Mouse (Mus musculus) heart, postnatal 14 days (tissue): ENCODE measurements around the gene Lama2. TPM values are rescaled to one million over a fixed set of nuclear protein-coding genes. Genes with fewer than 3 reads are reported as not detected.

Experiments used
- DNase-seq, 2 experiments: peaks; one replicate each; pipeline ENCODE4 v3.0.0; 2021 to 2022
- intact Hi-C: fragments of 180-260 bp; cut with DNase I; formaldehyde crosslinking; loops from one replicate; pipeline ENCODE4 v1.15.1; 2025
- total RNA-seq, 2 experiments: library from RNA; stranded (reverse); gene quantifications; 2 replicates each; pipeline ENCODE4 v1.2.3; 2021

Gene Lama2
- total RNA-seq, 2 experiments from 2014 or later: 210 to 213 TPM

DNA sequence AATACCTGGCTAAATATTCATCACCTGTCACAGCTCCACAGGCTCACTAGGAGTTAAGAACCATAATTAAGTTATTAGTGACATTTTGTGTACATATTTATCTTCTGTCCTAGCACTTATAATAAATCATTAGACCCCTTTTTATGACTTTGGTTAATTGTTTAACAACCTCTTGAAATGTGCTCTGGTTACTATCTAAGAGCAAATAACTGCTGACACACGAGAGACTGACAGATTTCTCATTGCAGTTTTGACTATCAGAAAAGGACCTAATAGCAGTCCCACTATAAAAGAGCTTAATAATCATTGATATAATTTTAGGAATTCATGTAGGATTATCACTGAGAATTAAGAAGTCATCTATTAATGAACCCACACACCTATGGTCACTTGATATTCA is 421.1 kb downstream of the Lama2 start:
- intact Hi-C loops: no loop called here
- no peak for DNase-seq

- intact Hi-C loops: no loop called here
- no peak for DNase-seq
These were observed 425.3 kb downstream of the Lama2 start for GRCm38 (mm10) chr10:27193986-27194908.

GRCm38 (mm10) chr10:27188630-27189365 is 430.8 kb downstream of the Lama2 start:
- intact Hi-C loops: no loop called here
- no peak for DNase-seq

DNA sequence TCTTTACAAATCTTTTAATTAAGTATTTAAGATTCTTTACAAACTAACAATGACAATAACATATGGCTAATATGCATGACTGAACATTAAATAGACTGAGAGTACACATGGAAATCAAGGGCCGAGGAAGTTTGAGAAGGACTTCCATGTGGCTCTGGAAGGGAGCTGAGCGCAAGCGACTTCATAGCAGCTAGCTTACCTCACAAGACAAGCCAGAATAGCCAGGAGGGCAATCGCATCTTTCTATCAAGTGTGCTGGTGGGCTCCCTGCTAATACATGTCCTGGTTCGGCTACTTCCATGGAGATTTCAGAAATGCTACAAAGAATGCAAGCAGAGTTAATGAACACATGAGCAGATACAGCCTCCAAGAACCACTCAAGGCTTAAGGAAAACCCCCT is 435.4 kb downstream of the Lama2 start:
- DNase-seq: no peak
- intact Hi-C loops: no loop called here

GRCm38 (mm10) chr10:27174271-27174670 is 445.3 kb downstream of the Lama2 start:
- intact Hi-C loops: no loop called here
- no peak for DNase-seq

- intact Hi-C loops: no loop called here
These were observed 454.8 kb downstream of the Lama2 start for GRCm38 (mm10) chr10:27164738-27165137.

DNA sequence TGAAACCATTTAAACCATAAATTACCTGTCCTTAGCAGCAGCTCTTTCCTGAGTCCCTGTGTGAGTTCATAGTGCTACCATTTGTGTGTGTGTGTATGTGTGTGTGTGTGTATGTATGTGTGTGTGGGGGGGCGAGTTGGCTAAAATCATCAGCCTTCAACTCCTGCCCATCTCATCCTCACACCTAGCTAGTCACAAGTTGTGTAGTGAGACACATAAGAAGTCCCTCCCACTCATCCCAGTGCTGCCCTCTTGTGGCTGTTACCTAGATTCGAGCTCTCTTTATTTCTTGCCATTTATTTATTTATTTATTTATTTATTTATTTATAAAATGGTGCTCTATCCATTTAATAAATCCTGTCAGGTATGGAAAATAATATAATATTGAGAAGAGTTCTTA is 457.2 kb downstream of the Lama2 start:
- intact Hi-C loops: no loop called here
- DNase-seq: peak in 1 of 2 experiments; percentile 23

More at GRCm38 (mm10) chr10:27164738-27165137, 454.8 kb downstream of the Lama2 start:
- DNase-seq: no peak

DNA sequence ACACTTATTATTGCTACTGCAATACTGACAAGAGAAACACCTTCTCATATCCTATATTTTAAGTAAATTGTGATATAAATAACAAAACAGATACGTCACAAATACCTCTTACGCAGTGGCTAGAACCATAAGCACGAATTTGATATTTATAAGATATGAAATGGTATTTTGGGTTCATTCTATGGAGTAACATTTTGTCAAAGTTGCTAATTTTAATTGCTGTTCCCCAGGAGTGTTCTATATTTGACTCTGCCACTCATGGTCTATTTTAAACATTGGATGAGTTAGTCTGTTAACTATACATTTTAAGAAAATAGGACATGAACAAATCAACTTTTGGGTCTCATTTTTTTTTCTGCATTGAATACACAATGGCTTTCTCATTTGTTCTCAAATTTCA is 469.3 kb downstream of the Lama2 start:
- intact Hi-C loops: no loop called here
- no peak for DNase-seq

GRCm38 (mm10) chr10:27140422-27140821 is 479.1 kb downstream of the Lama2 start:
- intact Hi-C loops: no loop called here
- DNase-seq: no peak

GRCm38 (mm10) chr10:27135768-27136167 is 483.8 kb downstream of the Lama2 start:
- DNase-seq: no peak
- intact Hi-C loops: no loop called here

- intact Hi-C loops: loop anchor here (2.0 kb wide), 2 partner anchors 542 to 628 kb away; no protein-coding TSS in a partner anchor
- peak; percentile 9 to 53 for DNase-seq
These were observed 486.4 kb downstream of the Lama2 start for GRCm38 (mm10) chr10:27133135-27133534.

- intact Hi-C loops: no loop called here
- peak; percentile 7 to 18 for DNase-seq
These were observed 492.1 kb downstream of the Lama2 start for GRCm38 (mm10) chr10:27127454-27127853.

GRCm38 (mm10) chr10:27123763-27124162 is 495.8 kb downstream of the Lama2 start:
- peak in 1 of 2 experiments; percentile 12 for DNase-seq

DNA sequence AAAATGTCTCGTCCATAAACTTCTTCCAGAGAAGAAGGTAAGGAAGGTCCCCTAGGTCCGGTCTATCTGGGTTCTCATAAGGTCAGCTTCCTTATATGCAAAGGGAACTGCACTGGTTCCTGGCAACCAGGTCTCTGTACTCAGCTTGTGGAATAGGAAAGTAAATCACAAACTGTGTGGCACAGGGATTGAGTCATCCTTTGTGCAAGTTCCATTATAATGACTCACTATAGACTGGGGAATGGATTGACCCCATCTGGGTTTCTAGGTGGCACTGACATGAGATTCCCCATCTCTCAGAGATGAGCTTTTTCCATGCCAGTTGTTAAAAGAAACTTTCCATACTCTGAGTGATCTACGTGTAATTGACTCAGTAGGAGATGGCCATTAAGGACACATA is 501.7 kb downstream of the Lama2 start:
- no peak for DNase-seq
- intact Hi-C loops: no loop called here

More at GRCm38 (mm10) chr10:27123763-27124162, 495.8 kb downstream of the Lama2 start:
- intact Hi-C loops: no loop called here

DNA sequence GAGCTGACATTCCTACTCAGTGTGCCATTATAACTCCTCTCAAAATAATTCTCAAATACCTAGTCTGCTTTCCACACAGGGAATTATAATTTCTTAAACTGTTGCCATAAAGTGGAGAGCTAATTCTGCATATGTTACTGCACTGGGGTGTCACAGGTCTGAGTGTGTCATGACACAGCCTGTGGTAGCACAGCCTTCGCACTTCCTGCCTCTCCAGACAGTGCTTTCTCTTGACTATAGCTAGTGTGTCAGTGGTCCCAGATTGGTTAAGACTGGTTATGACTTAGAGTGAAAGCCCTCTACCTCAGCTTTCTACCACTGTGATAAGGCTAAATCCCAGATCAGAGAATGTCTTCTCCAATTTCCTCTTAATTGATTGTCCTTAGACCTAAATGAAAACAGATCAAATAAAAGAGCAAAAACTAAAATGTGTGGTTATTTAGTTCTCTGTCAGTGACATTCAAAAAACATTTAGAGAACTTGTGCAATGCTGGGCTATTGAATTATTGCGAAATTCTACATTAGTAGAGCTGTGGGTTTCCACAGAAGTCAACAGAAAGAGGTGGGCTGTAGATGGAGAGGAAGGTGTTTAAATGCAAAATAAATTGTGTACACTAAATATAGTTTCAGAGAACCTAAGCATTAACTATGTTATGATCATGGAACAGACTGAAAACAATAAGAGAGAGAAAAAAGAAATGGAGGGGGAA is 502.5 kb downstream of the Lama2 start:
- intact Hi-C loops: no loop called here
- no peak for DNase-seq

DNA sequence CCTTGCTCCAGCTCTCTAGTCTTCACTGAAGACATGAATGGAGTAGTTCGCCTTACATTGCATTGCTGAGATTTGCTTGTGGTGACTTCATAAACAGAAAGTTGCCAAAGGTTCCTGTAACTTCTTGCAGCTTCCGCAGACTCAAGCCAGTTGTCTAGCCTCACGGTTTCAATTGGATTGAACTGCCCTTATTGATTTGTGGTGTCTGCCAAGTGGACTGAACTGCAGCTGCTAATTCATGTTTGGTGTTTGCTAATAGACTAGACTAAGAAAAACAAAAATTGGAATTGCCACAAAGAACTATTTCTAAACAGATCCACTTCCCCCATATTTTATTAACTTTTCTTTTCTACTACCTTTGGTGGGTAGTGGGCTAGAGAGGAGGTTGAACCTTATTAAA is 505.4 kb downstream of the Lama2 start:
- no peak for DNase-seq
- intact Hi-C loops: no loop called here

- intact Hi-C loops: no loop called here
- no peak for DNase-seq
These were observed 515.7 kb downstream of the Lama2 start for GRCm38 (mm10) chr10:27103811-27104210.

- no peak for DNase-seq
- intact Hi-C loops: no loop called here
These were observed 517.7 kb downstream of the Lama2 start for GRCm38 (mm10) chr10:27101800-27102353.

GRCm38 (mm10) chr10:27077113-27077512 is 542.4 kb downstream of the Lama2 start:
- DNase-seq: no peak
- intact Hi-C loops: no loop called here

DNA sequence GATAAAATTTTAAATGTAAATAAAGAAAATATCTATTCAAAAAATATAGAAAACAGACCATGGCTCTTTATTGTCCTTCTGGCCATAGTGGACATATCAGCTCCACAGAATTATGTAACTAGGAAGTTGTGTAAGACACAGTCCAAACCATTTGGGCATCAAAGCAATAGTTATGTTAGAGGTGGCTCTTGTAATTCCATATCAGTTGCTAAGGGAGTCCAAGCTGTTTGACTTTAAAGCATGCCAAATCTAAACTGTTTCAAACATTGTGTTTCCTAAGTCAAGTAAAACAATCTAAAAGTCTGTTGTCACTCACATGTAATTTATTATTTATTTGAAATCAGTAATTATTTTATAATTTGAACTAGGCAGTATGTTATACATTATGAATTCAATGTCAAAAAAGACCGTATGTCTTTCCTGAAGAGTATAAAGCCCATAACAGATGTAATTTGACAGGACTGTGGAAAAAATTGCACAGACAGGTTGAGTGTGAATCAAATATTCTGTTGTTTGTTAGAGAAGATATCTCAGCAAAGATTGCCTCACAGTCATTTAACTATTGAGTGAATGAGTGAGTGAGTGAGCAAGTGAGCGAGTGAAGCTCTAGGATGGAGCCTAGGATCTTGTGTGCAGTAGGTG is 550.6 kb downstream of the Lama2 start:
- no peak for DNase-seq
- intact Hi-C loops: no loop called here
